ENCODE assay signal across 8 mouse cellular contexts in the genomic region with DNA sequence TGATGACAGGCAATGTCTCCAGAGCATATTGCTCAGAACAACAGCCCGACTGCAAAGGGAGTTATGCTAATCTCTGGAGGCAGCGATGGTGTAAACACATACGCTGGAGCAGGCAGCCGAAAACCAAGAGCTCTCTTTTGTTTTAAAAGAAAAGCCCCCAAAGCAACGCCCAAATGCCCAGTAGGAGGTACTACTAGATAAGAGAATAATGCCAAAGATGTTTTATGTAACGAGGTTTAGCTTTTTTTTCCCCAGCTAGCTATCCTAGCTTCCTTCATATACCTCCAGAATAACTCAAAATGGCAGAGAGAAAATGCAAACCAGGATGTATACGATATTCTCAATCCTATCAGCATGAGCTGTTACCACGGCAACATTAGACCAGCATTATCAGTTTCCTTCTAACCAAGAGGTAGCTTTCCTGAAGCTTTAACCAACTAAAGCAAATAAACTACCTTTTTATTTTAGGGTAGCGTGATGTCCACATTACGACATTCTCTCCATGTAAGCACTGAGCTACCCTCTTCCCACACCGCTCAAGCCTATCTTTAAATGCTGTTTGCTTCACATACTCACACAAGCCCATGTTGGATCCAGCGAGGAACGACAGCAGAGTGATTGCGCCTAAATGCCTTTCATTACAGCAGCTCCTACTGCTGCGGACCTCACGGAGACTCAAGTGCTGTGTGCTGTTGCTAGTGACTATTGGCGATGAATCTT. TPM values are rescaled to one million over a fixed set of nuclear protein-coding genes. Genes with fewer than 3 reads are reported as not detected.
A peak's percentile ranks its signal among the peaks of the same experiment; 100 is the strongest.
DNase-seq lines count a peak whose midpoint lies in the region; ATAC-seq lines count a peak whose summit lies in the region.

No protein-coding gene starts in this region.

- no peaks in the 10 kb centered on the region for H3K36me3 ChIP-seq in heart, embryonic 16.5 days (ENCODE audit: control insufficient read depth, insufficient read depth)

- 16% methylated on average over 17 of the region's 17 CpGs for WGBS in heart, embryonic 16.5 days

- H3K4me3 ChIP-seq in heart, embryonic 16.5 days (ENCODE audit: low read length) = peak overlapping the region; percentile 48

- no peaks in the 10 kb centered on the region for H3K27me3 ChIP-seq in heart, embryonic 16.5 days (ENCODE audit: control insufficient read depth, insufficient read depth, low read length)

- 0 out of 2 replicates have a peak, but pooled peaks have one; percentile 20 for ATAC-seq in heart, embryonic 16.5 days (replicated peaks; ENCODE audit: extremely low read depth, insufficient read depth, low FRiP score)

- DNase-seq in adrenal gland, adult 2 months = peak; percentile 30
- DNase-seq in adrenal gland, postnatal 36 days = no peak
- DNase-seq in cerebellum, postnatal 25 days = peak; percentile 65 to 71
- DNase-seq in left cerebral cortex, postnatal 36 days (ENCODE audit: low spot score in 2 of 2) = peak; percentile 57 to 64
- DNase-seq in retina, embryonic 14.5 days (ENCODE audit: low spot score) = peak; percentile 66
- DNase-seq in ovary, postnatal 36 days (ENCODE audit: low spot score) = no peak
- DNase-seq in urinary bladder, postnatal 10 days (ENCODE audit: low spot score) = no peak

- peak overlapping the region; percentile 70 for H3K4me2 ChIP-seq in heart, embryonic 16.5 days (ENCODE audit: low read depth, low read length)

- peak overlapping the region; percentile 61 for H3K9ac ChIP-seq in heart, embryonic 16.5 days (ENCODE audit: low read length)

- H3K9me3 ChIP-seq in heart, embryonic 16.5 days (replicated peaks; ENCODE audit: control insufficient read depth, low read length) = no peaks in the 10 kb centered on the region

- H3K27ac ChIP-seq in heart, embryonic 16.5 days (ENCODE audit: low read length) = peak overlapping the region; percentile 69

- intact Hi-C loops in left cerebral cortex, postnatal 36 days (cut with DNase I) = loop anchor here (2.0 to 5.0 kb wide), 4 partner anchors 83 to 248 kb away; partner anchors contain the start of genes Rpf1 and Samd13

- peaks cover 31% of the 10 kb centered on the region for H3K4me1 ChIP-seq in heart, embryonic 16.5 days (ENCODE audit: control insufficient read depth, insufficient read depth, low read length)

RNA-seq across cellular contexts. Expression of gene Prkacb, which starts 42.7 kb away (rescaled TPM):
- 100 to 1,000 TPM in 1 of 2 experiments, 10 to 100 TPM in 1; 92.9 to 124 TPM for total RNA-seq in adrenal gland, adult 2 months (2021)
- polyA plus RNA-seq in adrenal gland, adult 2 months (2012; rRNA removed) = 29.8 and 38.8 TPM in 2 replicates
- 100 to 1,000 TPM; 109 to 117 TPM for total RNA-seq in adrenal gland, postnatal 36 days (2021)
- polyA plus RNA-seq in heart, embryonic 16.5 days (2015; fragmentation: Nextera tagmentation; extraction: Ambion mirVana) = 52.6 and 53.5 TPM in 2 replicates
- 100 to 1,000 TPM; 428 to 477 TPM for total RNA-seq in left cerebral cortex, postnatal 36 days (2021)

Comparison
In these comparisons a context has a peak if more than half of its experiments do, and no peak if none do; other contexts are left out.
1. DNase-seq: peak in adrenal gland, adult 2 months (single experiment), cerebellum, postnatal 25 days (2 of 2), left cerebral cortex, postnatal 36 days (2 of 2) and retina, embryonic 14.5 days (single experiment); none in adrenal gland, postnatal 36 days (0 of 2), ovary, postnatal 36 days (single experiment) and urinary bladder, postnatal 10 days (single experiment).